In genomic region chr5:36530129-36530751, GRCm38 (mm10) we compare ENCODE assay signal across 8 mouse cellular contexts. TPM values are rescaled to one million over a fixed set of nuclear protein-coding genes. Genes with fewer than 3 reads are reported as not detected.
DNase-seq lines count a peak whose midpoint lies in the region; ATAC-seq lines count a peak whose summit lies in the region.

No protein-coding gene starts in this region.

- peaks cover 24% of the 10 kb centered on the region for H3K4me1 ChIP-seq in intestine, embryonic 16.5 days (ENCODE audit: control insufficient read depth, insufficient read depth, low read length)

- H3K36me3 ChIP-seq in intestine, embryonic 16.5 days (ENCODE audit: control insufficient read depth, insufficient read depth, low read length) = no peaks in the 10 kb centered on the region

- under 1% methylated on average over 28 of the region's 28 CpGs for WGBS in intestine, embryonic 16.5 days

- H3K27me3 ChIP-seq in intestine, embryonic 16.5 days (replicated peaks; ENCODE audit: control insufficient read depth, insufficient read depth, low read length) = no peaks in the 10 kb centered on the region

- peak; percentile 96 for ATAC-seq in intestine, embryonic 16.5 days

- H3K9me3 ChIP-seq in intestine, embryonic 16.5 days (ENCODE audit: control insufficient read depth, low read length) = no peaks in the 10 kb centered on the region

- peak overlapping the region; percentile 91 for H3K27ac ChIP-seq in intestine, embryonic 16.5 days (ENCODE audit: low read length)

- intact Hi-C loops in gastrocnemius, postnatal 36 days (cut with DNase I) = loop anchor here (2.0 to 5.0 kb wide), 2 partner anchors 53 to 68 kb away; partner anchors contain the start of gene Grpel1
- intact Hi-C loops in left cerebral cortex, postnatal 25 days (cut with DNase I) = loop anchor here (1.0 to 5.0 kb wide), 3 partner anchors 48 to 217 kb away; partner anchors contain the start of genes Bloc1s4, Ccdc96 and Tada2b

- peak overlapping the region; percentile 77 for H3K4me3 ChIP-seq in intestine, embryonic 16.5 days (ENCODE audit: low read length)

- H3K4me2 ChIP-seq in intestine, embryonic 16.5 days (ENCODE audit: low read depth, low read length) = peak overlapping the region; percentile 85

- peak; percentile 98 for DNase-seq in adrenal gland, postnatal 10 days
- peak; percentile 92 for DNase-seq in embryo, embryonic 9.5 days (ENCODE audit: extremely low spot score)
- DNase-seq in gastrocnemius, postnatal 36 days = peak; percentile 92 to 95
- DNase-seq in left cerebral cortex, postnatal 25 days (ENCODE audit: low spot score in 2 of 2) = peak; percentile 92 to 98
- DNase-seq in mesoderm, embryonic 11.5 days (ENCODE audit: low read depth, low spot score) = peak; percentile 92
- peak; percentile 94 for DNase-seq in right cerebral cortex, postnatal 25 days
- DNase-seq in urinary bladder, postnatal 36 days (ENCODE audit: low spot score in 2 of 2) = peak; percentile 93 to 95

- H3K9ac ChIP-seq in intestine, embryonic 16.5 days (ENCODE audit: low read depth, low read length) = peak overlapping the region; percentile 90

RNA-seq across cellular contexts. Expression of gene Ccdc96, which starts 45.9 kb away (rescaled TPM):
- total RNA-seq in adrenal gland, postnatal 10 days (2021) = under 1 TPM; 0.15 to 0.36 TPM
- under 1 TPM; 0.10 to 0.15 TPM for total RNA-seq in gastrocnemius, postnatal 36 days (2021)
- 0.11 and 0.12 TPM in 2 replicates for polyA plus RNA-seq in intestine, embryonic 16.5 days (2015; fragmentation: Nextera tagmentation; extraction: Ambion mirVana)
- 1 to 10 TPM; 1.0 to 1.2 TPM for total RNA-seq in left cerebral cortex, postnatal 25 days (2021)

RNA-seq across cellular contexts. Expression of gene Tada2b, which starts 46.2 kb away (rescaled TPM):
- 10 to 100 TPM; 32.6 to 34.8 TPM for total RNA-seq in adrenal gland, postnatal 10 days (2021)
- total RNA-seq in gastrocnemius, postnatal 36 days (2021) = 10 to 100 TPM; 11.6 to 13.0 TPM
- 1.6 TPM in 2 replicates for polyA plus RNA-seq in intestine, embryonic 16.5 days (2015; fragmentation: Nextera tagmentation; extraction: Ambion mirVana)
- total RNA-seq in left cerebral cortex, postnatal 25 days (2021) = 10 to 100 TPM; 25.1 to 27.1 TPM

Comparison
In these comparisons a context has a peak if more than half of its experiments do, and no peak if none do; other contexts are left out.
1. Peak in every context shown above with its lines: DNase-seq, ATAC-seq, H3K4me3 ChIP-seq and H3K27ac ChIP-seq.